Mouse (Mus musculus): ENCODE results near the gene Mras. TPM values are rescaled to one million over a fixed set of nuclear protein-coding genes. Genes with fewer than 3 reads are reported as not detected.

Mras gene
- polyA plus RNA-seq, 1 experiment, result 6.0 TPM

DNA sequence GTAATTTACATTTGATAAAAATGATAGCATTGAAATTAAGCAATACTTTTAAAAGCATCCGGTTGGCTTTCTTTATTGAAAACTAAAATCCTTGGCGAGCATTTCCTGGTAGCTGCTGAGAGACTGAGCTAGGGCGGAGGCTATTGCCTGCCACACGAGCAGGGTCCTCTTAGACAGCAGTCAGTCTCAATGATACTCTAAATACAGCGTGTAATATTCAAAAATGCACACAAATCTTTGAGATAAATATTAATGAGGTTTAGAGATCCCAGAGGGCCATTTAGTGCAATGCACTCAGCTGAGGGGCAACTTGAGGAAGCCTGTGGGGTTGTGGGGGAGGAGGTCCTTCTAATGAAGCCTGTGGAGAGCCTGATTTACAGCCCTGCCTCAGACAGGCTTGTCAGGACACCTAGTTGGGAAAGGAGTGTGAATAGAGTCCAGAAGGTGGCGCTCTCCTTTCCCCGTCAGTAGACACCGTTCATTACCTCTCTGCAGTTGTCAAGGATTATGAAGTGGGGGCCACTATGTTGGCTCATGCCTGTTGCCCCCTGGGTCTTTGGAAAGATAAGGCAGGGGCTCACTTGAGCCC lies 7.5 kb upstream of the Mras start:
- H3K4me3 ChIP-seq (ENCODE audit: low read depth, low read length), result no peak overlapping the region
- H3K36me3 ChIP-seq (ENCODE audit: control insufficient read depth, insufficient read depth, low read length, poor library complexity, severe bottlenecking), result no peaks in the 10 kb centered on the region
- no peaks in the 10 kb centered on the region for H3K9me3 ChIP-seq (replicated peaks; ENCODE audit: control insufficient read depth, insufficient read depth, low read length, poor library complexity, severe bottlenecking)
- H3K27ac ChIP-seq (ENCODE audit: insufficient read depth, low read length), result no peak overlapping the region
- no peak overlapping the region for H3K9ac ChIP-seq (ENCODE audit: low read depth, poor library complexity, severe bottlenecking)
- peak; percentile 69 for TF ChIP-seq CTCF (IDR thresholded peaks at IDR 0.05; ENCODE audit: low read depth, low read length)
- TF ChIP-seq EP300 (IDR thresholded peaks at IDR 0.05; ENCODE audit: insufficient read depth, low read depth, low read length), result no peak
- H3K27me3 ChIP-seq (ENCODE audit: control insufficient read depth, insufficient read depth, low read length, poor library complexity, severe bottlenecking), result no peaks in the 10 kb centered on the region
- H3K4me1 ChIP-seq (ENCODE audit: control insufficient read depth, insufficient read depth, low read length), result no peaks in the 10 kb centered on the region

DNA sequence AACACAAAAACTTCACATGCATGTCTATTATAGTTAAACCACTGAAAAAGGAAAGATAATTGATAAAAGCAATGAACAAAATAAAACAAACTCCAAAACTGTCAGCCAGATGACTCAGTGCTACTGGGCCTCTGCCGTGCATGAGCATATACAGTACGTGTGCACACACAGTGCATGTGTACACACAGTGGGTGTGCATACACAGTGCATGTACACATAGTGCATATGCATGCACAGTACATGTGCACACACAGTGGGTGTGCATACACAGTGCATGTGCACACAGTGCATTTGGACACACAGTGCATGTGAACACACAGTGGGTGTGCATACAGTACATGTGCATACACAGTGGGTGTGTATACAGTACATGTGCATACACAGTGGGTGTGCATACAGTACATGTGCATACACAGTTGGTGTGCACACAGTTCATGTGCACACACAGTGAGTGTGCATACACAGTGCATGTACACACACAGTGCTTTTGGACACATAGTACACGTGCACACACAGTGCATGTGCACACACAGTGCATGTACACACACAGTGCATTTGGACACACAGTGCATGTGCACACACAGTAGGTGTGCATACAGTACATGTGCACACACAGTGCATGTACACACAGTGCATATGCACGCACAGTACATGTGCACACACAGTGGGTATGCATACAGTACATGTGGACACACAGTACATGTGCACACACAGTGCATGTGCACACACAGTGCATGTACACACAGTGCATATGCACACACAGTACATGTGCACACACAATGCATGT lies 4.7 kb upstream of the Mras start:
- Histone ChIP-seq H3K9me3 (replicated peaks; ENCODE audit: control insufficient read depth, insufficient read depth, low read length, poor library complexity, severe bottlenecking) (no peaks in the 10 kb centered on the region), H3K36me3 (ENCODE audit: control insufficient read depth, insufficient read depth, low read length, poor library complexity, severe bottlenecking) (no peaks in the 10 kb centered on the region), H3K4me1 (ENCODE audit: control insufficient read depth, insufficient read depth, low read length) (peaks cover 5% of the 10 kb centered on the region), H3K27me3 (ENCODE audit: control insufficient read depth, insufficient read depth, low read length, poor library complexity, severe bottlenecking) (0 out of 2 replicates have a peak, but pooled peaks cover 1% of the 10 kb centered on the region), H3K4me3 (ENCODE audit: low read depth, low read length) (no peak overlapping the region), H3K9ac (ENCODE audit: low read depth, poor library complexity, severe bottlenecking) (no peak overlapping the region), H3K27ac (ENCODE audit: insufficient read depth, low read length) (no peak overlapping the region)
- TF ChIP-seq POLR2A (IDR thresholded peaks at IDR 0.05; ENCODE audit: insufficient read depth, low read length) (no peak), EP300 (IDR thresholded peaks at IDR 0.05; ENCODE audit: insufficient read depth, low read depth, low read length) (no peak), CTCF (IDR thresholded peaks at IDR 0.05; ENCODE audit: low read depth, low read length) (no peak)

DNA sequence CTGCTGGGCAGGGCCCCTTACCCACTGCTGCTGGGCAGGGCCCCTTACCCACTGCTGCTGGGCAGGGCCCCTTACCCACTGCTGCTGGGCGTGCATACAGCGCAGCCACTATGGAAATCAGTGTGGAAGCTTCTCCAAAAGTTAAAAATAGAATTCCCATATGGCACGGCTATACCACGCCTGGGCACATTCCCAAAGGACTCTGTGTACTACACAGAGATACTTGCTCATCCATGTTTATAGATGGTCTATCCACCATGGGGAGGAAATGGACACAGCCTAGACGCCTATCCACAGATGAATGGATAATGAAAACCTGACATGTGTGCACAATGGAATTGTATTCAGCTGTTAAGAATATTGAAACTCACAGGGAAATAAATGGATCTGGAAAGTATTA lies 3.8 kb upstream of the Mras start:
- no peaks in the 10 kb centered on the region for H3K36me3 ChIP-seq (ENCODE audit: control insufficient read depth, insufficient read depth, low read length, poor library complexity, severe bottlenecking)
- H3K4me1 ChIP-seq (ENCODE audit: control insufficient read depth, insufficient read depth, low read length), result peaks cover 5% of the 10 kb centered on the region

DNA sequence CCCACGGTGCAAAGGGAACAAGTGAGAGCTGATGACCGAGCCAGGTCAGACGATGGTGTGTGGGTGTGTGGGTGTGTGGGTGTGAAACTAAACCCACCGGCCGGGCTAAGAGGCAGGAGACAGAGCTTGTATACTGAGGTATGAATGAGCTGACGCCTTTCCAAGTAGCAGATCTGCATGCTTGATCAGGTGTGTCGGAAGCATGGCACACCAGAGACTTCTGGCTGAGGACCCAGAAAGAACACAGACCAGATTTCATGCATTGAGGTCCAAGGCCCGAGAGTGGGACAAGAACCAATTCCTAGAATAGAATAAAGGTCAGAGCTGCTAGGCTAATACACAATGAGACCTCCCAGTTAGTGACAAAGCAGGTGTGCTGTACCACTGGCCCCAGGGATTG lies 1.9 kb upstream of the Mras start:
- H3K36me3 ChIP-seq (ENCODE audit: control insufficient read depth, insufficient read depth, low read length, poor library complexity, severe bottlenecking), result no peaks in the 10 kb centered on the region
- no peak overlapping the region for H3K27ac ChIP-seq (ENCODE audit: insufficient read depth, low read length)
- no peak overlapping the region for H3K4me3 ChIP-seq (ENCODE audit: low read depth, low read length)
- no peak overlapping the region for H3K9ac ChIP-seq (ENCODE audit: low read depth, poor library complexity, severe bottlenecking)
- TF ChIP-seq CTCF (IDR thresholded peaks at IDR 0.05; ENCODE audit: low read depth, low read length), result no peak
- TF ChIP-seq EP300 (IDR thresholded peaks at IDR 0.05; ENCODE audit: insufficient read depth, low read depth, low read length), result no peak
- TF ChIP-seq POLR2A (IDR thresholded peaks at IDR 0.05; ENCODE audit: insufficient read depth, low read length), result no peak
- H3K4me1 ChIP-seq (ENCODE audit: control insufficient read depth, insufficient read depth, low read length), result peaks cover 5% of the 10 kb centered on the region
- H3K9me3 ChIP-seq (replicated peaks; ENCODE audit: control insufficient read depth, insufficient read depth, low read length, poor library complexity, severe bottlenecking), result no peaks in the 10 kb centered on the region
- 0 out of 2 replicates have a peak, but pooled peaks cover 1% of the 10 kb centered on the region for H3K27me3 ChIP-seq (ENCODE audit: control insufficient read depth, insufficient read depth, low read length, poor library complexity, severe bottlenecking)

More for the DNA sequence above, 3.8 kb upstream of the Mras start:
- no peaks in the 10 kb centered on the region for H3K9me3 ChIP-seq (replicated peaks; ENCODE audit: control insufficient read depth, insufficient read depth, low read length, poor library complexity, severe bottlenecking)
- H3K27ac ChIP-seq (ENCODE audit: insufficient read depth, low read length), result no peak overlapping the region
- TF ChIP-seq POLR2A (IDR thresholded peaks at IDR 0.05; ENCODE audit: insufficient read depth, low read length) (no peak), EP300 (IDR thresholded peaks at IDR 0.05; ENCODE audit: insufficient read depth, low read depth, low read length) (no peak), CTCF (IDR thresholded peaks at IDR 0.05; ENCODE audit: low read depth, low read length) (no peak)
- H3K9ac ChIP-seq (ENCODE audit: low read depth, poor library complexity, severe bottlenecking), result no peak overlapping the region
- no peak overlapping the region for H3K4me3 ChIP-seq (ENCODE audit: low read depth, low read length)
- 0 out of 2 replicates have a peak, but pooled peaks cover 1% of the 10 kb centered on the region for H3K27me3 ChIP-seq (ENCODE audit: control insufficient read depth, insufficient read depth, low read length, poor library complexity, severe bottlenecking)

DNA sequence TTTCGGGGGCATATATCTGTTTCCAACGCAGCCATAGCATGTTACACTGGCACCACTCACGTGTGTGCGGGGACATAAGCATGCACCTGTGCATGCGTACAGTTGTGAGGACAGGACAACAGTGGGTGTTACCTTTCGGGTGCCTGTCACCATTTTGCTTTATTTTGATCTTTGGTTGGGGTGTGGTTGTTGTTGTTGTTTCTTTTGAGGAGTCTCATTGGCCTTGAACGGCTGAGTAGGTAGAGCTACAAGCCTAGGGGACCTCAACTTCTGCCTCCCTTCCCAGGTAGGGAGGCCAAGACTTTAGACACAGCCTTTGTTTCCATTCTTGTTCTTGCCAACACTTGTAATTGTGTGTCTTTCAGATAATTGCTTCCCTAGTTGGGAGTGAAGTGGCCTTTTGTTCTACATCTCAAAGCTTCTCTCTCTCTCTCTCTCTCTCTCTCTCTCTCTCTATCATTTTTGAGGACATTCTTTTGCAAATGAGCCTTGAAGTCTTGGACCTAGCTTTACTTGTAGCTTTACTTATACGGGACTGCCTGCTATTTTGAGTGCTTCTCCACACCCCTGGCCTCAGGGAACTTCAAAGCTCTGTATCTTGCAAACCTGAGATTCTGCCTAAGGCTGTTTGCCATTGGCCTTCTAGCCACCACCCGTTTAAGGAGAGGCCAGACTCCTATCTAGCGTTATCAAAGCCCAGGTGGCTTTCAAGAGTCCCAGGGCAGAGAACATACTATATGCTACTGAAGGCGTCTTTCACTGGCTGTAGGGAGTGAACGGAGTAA lies 792 bp upstream of the Mras start:
- H3K9ac ChIP-seq (ENCODE audit: low read depth, poor library complexity, severe bottlenecking), result no peak overlapping the region
- no peak overlapping the region for H3K27ac ChIP-seq (ENCODE audit: insufficient read depth, low read length)
- H3K36me3 ChIP-seq (ENCODE audit: control insufficient read depth, insufficient read depth, low read length, poor library complexity, severe bottlenecking), result no peaks in the 10 kb centered on the region
- peaks cover 5% of the 10 kb centered on the region for H3K4me1 ChIP-seq (ENCODE audit: control insufficient read depth, insufficient read depth, low read length)
- H3K9me3 ChIP-seq (replicated peaks; ENCODE audit: control insufficient read depth, insufficient read depth, low read length, poor library complexity, severe bottlenecking), result no peaks in the 10 kb centered on the region
- 0 out of 2 replicates have a peak, but pooled peaks cover 1% of the 10 kb centered on the region for H3K27me3 ChIP-seq (ENCODE audit: control insufficient read depth, insufficient read depth, low read length, poor library complexity, severe bottlenecking)
- TF ChIP-seq CTCF (IDR thresholded peaks at IDR 0.05; ENCODE audit: low read depth, low read length), result no peak
- no peak for TF ChIP-seq EP300 (IDR thresholded peaks at IDR 0.05; ENCODE audit: insufficient read depth, low read depth, low read length)
- no peak for TF ChIP-seq POLR2A (IDR thresholded peaks at IDR 0.05; ENCODE audit: insufficient read depth, low read length)
- no peak overlapping the region for H3K4me3 ChIP-seq (ENCODE audit: low read depth, low read length)

Measured in ES-Bruce4 (cell line).